Mouse (Mus musculus): Measurements from ENCODE around the gene Sgms1.

The Sgms1 gene

DNA sequence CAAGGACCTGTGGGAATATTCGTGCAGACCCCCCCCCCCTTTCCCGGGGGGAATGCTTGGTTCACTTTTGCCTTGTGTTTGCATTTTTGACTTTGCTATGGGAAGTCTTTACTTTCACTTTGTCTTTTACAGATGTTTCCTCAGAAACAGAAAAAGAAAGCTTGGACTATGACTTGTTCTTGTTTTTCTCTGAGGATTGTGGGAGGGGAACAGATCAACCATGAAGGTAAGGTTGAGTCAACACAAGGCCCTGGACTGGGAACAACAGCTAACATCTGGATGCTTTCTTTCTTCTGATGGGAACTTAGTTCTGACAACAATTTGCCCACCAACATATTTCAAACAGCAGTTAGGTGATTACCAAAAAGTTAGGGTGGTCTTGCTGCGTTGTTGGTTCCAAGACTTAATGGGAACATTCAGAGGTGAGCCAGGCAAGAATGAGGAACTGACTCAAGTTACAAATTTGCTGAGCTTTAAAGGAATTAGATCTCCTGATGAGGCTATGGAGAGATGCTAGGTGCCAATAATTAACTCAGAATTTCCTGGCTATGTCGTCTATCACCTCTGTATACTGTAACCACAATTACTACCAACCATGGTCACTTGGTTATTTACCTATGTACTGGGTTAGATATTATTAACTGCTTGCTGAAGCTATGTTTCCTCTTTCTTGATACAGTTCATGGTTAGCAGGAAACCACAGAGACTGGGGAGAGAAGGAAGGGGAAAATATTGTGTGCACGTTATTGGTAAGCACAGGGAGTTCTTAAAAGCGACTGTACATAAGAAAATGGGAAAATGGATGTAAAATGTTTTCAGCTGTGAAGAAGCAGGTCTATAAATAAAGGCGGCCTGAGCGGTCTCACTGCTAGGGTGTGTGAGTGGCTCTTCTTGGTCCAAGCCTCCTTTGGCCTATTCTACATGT lies 277.4 kb downstream of the Sgms1 start:
- no peak for TF ChIP-seq GATA4 (IDR thresholded peaks at IDR 0.05; ENCODE audit: insufficient replicate concordance, low read length)

DNA sequence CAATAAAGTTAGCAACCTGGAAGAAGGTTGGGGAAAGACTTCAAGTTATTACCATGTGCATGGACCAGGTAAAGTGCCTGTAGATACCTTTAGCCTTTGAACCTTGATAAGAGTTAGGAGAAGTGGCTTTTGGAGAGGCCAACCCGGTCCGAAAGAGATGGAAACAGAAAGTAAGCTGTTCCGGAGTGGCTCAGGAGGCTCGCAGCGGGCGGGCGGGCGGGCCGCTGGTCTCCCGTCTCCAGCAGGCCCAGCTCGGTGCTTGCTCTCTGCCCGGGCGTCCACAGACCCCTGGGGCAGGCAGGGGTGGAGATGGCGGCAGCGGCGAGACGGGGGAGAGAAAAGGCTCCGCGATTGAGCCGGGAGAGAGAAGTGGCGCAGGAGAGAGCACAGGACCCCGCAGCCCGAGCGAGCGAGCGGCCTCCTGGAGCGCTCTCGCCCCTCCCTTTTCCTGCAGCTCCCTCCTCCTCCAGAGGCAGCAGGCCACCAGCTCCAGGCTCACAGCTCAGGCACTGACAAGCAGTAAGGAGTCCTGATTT lies 281.7 kb downstream of the Sgms1 start, which contains the start of gene Asah2:
Gene Asah2 (minus strand): TSS at position 441 of the 536 bp plus-strand sequence.
- 0 out of 2 replicates have a peak, but pooled peaks have one; percentile 14 for TF ChIP-seq GATA4 (IDR thresholded peaks at IDR 0.05; ENCODE audit: insufficient replicate concordance, low read length)

DNA sequence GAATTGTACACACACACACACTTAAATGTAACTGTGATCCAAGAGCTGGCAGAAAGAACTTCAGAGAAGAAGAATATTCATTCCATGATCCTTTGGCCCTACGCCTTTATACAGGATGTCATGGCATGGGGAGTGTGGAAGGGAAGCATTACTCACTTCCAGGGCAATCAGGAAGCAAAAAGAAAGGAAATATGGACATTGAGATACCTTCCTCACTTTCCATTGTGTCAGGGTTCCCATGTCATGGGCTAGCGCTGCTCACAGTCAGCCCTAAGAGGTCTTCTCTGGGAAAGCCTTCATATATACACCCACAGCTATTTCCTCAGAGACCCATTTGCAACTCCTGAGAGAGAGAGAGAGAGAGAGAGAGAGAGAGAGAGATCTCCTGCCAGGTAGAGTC lies 282.8 kb downstream of the Sgms1 start:
- peak; percentile 11; the same call in 1 of the 2 replicates for TF ChIP-seq GATA4 (IDR thresholded peaks at IDR 0.05; ENCODE audit: insufficient replicate concordance, low read length)

DNA sequence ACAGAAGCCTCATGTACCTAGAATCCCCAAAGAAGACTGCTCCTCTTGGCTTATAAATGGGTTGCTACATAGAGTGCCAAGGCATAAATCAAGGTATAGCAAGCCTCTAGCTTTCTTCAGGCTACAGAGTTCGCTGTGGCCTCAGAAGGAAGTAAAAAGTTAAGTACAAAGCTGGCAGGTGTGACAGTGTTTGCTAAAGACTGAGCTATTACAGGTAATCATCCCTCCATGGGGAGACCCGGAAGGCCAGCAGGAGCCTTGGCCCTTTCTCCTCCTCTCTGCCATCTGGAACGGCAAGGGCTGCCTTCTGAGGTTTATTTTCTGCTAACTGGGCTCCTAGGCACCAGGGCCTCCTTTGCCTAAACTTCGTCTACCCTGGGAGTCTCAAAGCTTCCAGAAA lies 285.3 kb downstream of the Sgms1 start:
- no peak for TF ChIP-seq GATA4 (IDR thresholded peaks at IDR 0.05; ENCODE audit: insufficient replicate concordance, low read length)

DNA sequence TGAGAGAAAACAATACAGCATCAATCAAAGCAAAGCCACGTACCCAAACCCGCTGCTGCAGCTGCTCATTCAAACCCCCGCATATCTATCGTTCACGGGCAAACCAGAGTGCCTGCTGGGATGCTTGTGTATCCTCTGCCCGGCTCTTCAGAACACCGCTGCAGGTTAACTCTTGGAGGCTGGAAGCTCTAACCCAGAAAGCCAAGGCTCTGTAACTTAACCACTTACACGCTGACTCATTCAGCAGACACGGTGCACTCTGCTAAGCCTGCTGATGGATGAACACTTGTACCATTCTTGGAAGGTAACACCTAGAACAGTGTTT lies 286.6 kb downstream of the Sgms1 start:
- no peak for TF ChIP-seq GATA4 (IDR thresholded peaks at IDR 0.05; ENCODE audit: insufficient replicate concordance, low read length)

DNA sequence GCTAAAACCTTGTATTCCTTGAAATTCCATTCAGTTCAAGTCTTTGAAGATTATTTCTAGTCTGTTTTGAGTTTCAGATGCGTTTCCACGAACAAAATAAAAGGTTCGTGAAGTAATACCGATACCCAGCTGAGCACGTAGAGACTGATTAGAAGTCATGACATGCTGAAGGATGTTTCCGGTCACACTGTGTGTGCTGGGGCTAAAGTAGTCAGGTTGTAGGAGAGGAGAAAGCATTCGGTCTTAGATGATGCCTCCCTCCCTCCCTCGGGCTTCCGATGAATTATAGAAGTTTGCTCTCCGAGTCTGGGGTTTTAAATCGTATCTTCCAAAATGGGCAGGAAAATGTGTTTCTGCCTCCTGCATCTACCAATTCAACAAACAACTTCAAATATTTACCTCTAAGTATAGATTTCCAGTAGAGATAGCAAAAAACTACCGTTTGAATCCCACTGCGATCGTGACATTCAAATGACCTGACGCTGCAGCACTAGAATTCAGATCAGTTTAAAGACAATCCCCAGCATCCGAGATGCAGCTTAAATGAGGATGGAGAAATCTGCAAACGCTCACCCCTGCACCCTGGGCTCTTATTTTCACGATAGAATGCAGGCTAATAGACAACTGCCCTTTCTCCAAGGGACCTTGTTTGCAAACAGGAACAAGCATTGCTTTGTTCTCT lies 287.1 kb downstream of the Sgms1 start:
- TF ChIP-seq GATA4 (IDR thresholded peaks at IDR 0.05; ENCODE audit: insufficient replicate concordance, low read length), result no peak

DNA sequence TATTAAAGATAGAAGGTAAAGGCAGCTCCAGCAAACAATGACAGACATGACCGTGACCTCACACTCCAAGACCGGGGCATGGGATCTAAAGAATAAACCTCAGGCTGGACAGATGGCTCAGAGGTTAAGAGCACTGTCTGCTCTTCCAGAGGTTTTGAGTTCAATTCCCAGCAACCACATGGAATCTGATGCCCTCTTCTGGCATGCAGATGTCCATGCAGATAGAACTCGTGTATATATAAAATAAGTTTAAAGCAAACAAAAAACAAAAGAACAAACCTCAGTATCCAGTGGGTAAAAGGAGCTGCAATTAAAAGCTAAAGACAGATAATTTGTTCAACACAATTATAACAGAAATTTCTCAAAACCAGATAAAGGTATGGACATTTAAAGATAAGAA lies 290.9 kb downstream of the Sgms1 start:
- no peak for TF ChIP-seq GATA4 (IDR thresholded peaks at IDR 0.05; ENCODE audit: insufficient replicate concordance, low read length)

DNA sequence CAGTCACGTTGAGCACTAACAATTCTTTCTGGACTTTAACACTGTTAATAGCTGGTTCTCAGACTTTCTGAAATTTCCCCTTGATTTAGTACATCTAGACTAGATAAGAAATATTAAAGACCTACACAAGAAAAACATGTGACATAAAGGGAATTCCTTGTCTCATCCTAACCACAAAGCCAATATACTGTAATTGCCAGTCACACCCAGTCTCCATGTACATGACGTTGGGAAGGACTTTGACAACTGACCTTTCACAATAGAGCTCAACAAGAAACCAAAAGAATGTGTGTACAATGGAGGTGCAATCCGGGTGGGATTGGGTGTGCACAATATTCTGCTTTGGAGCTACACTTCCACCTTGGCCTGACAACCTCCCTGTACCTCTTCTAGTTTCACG lies 297.2 kb downstream of the Sgms1 start:
- no peak for TF ChIP-seq GATA4 (IDR thresholded peaks at IDR 0.05; ENCODE audit: insufficient replicate concordance, low read length)

DNA sequence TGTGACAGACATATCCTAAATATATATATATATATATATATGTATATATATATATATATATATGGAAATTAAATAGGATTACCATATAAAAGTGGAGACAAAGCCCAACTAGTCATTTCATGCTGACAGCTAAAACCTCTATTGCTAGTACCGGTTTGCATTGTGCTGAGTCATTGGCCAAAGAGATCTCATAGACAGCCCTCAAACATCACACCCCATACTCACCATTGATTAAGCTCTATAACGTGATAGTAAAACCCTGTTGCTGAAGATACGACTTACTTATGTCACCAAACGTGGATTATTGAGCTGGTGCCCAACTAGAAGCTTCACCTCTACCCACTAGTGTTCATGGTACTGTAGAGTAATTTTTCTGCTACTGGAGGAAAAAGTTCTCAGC lies 298.7 kb downstream of the Sgms1 start:
- TF ChIP-seq GATA4 (IDR thresholded peaks at IDR 0.05; ENCODE audit: insufficient replicate concordance, low read length), result no peak

DNA sequence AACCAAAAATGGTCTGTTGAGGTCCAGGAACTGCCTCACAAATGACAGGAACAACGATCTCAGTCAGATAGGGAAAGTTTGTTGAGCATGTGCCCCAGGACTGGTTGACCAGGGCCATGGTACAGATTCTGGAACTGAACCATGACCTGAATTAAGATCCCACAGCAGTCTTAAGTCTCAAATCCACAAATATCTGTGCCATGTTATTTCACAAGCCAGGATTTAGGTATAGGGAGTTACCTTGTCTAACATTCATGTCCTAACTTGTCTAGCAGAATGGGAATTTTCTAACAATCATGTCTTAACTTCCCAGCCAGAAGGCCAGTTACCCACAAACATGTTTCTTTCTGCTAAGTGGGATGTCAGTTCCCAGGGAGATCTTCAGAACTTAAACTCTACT lies 300.9 kb downstream of the Sgms1 start:
- TF ChIP-seq GATA4 (IDR thresholded peaks at IDR 0.05; ENCODE audit: insufficient replicate concordance, low read length), result no peak

DNA sequence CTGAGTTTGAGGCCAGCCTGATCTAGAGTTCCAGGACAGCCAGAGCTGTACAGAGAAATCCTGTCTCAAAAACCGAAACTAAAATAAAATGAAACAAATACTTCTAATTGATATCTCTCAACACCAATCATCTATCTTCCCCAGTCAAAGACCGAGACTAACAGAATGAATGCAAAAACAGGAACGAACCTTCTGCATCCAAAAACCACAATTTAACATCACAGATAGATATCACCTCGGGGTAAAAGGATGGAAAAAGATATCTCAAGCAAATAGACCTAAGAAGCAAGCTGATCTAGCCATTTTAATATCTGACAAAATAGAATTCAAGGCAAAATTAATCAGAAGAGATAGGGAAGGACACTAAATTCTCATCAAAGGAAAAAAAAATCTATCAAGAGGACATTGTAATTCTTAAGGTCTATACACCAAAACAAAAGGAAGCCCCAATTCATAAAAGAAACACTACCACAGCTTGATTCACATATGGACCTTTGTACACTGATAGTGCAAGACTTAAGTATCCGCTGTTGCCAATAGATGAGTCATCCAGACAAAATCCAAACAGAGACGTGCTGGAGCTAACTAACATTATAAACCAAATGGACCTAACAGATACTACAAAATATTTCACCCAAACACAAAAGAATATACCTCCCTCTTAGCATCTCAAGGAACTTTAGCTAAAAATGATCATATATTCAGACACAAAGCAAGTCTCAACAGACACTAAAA lies 301.6 kb downstream of the Sgms1 start:
- no peak for TF ChIP-seq GATA4 (IDR thresholded peaks at IDR 0.05; ENCODE audit: insufficient replicate concordance, low read length)
